Mouse (Mus musculus) lung, embryonic 16.5 days (tissue): ENCODE results near the gene Tpbgl. TPM values are rescaled to one million over a fixed set of nuclear protein-coding genes. Genes with fewer than 3 reads are reported as not detected.

Source experiments
- ATAC-seq: fragments of 200-750 bp; cut with Nextera tagmentation; 2 replicates; pipeline ENCODE4 v1.8.0; 2017; ENCODE audit warnings: low read depth, mild to moderate bottlenecking, moderate library complexity
- H3K27ac ChIP-seq: fragments of 300-500 bp; sonication (generic); 2 replicates; pipeline ENCODE4 v1.5.1; 2014; ENCODE audit warnings: mild to moderate bottlenecking, control low read depth, low read length
- H3K27me3 ChIP-seq: fragments of 300-500 bp; sonication (generic); 2 replicates; pipeline ENCODE4 v1.6.1; 2014; ENCODE audit warnings: low read depth, low read length, mixed read lengths; ENCODE audit not compliant: control insufficient read depth, insufficient read depth
- H3K36me3 ChIP-seq: fragments of 300-500 bp; sonication (generic); 2 replicates; pipeline ENCODE4 v1.6.1; 2014; ENCODE audit warnings: low read length; ENCODE audit not compliant: control insufficient read depth, insufficient read depth
- H3K4me1 ChIP-seq: fragments of 300-500 bp; sonication (generic); replicated peaks from 2 replicates; pipeline ENCODE4 v1.6.1; 2014; ENCODE audit warnings: low read length, mixed read lengths; ENCODE audit not compliant: control insufficient read depth, insufficient read depth
- H3K4me2 ChIP-seq: fragments of 300-500 bp; sonication (generic); 2 replicates; pipeline ENCODE4 v1.6.1; 2014; ENCODE audit warnings: low read depth, low read length, control low read depth
- H3K4me3 ChIP-seq: fragments of 300-500 bp; sonication (generic); 2 replicates; pipeline ENCODE4 v1.5.1; 2014; ENCODE audit warnings: mild to moderate bottlenecking, low read length, control low read depth
- H3K9ac ChIP-seq: fragments of 300-500 bp; sonication (generic); 2 replicates; pipeline ENCODE4 v1.6.1; 2014; ENCODE audit warnings: low read length, control low read depth
- H3K9me3 ChIP-seq: fragments of 300-500 bp; sonication (generic); 2 replicates; pipeline ENCODE4 v1.6.1; 2016; ENCODE audit warnings: low read length; ENCODE audit not compliant: control insufficient read depth
- WGBS: fragments of 180-500 bp; shearing (Covaris S2); extraction: QIAGEN DNeasy Blood & Tissue Kit; methylation state at CpG from one replicate; pipeline ENCODE4 v1.1.7; 2014; 5-methylcytosine and 5-hydroxymethylcytosine counted together
- polyA plus RNA-seq: library from polyadenylated mRNA; unstranded; fragments of >200 nt; fragmentation: Nextera tagmentation; extraction: Ambion mirVana; gene quantifications from 2 replicates; pipeline ENCODE4 v1.2.1, GENCODE M21; 2015

Tpbgl gene
- polyA plus RNA-seq, 1 experiment from 2014 or later: 0.92 TPM

- Histone ChIP-seq H3K4me1 (no peaks in the 10 kb centered on the region), H3K27ac (no peak overlapping the region), H3K27me3 (no peaks in the 10 kb centered on the region), H3K9ac (no peak overlapping the region), H3K36me3 (no peaks in the 10 kb centered on the region), H3K4me3 (no peak overlapping the region), H3K9me3 (no peaks in the 10 kb centered on the region), H3K4me2 (no peak overlapping the region)
- 67% methylated on average over 4 of the region's 4 CpGs for WGBS
- no peak for ATAC-seq
These were observed 22.7 kb upstream of the Tpbgl start for GRCm38 (mm10) chr7:99649585-99649984.

DNA sequence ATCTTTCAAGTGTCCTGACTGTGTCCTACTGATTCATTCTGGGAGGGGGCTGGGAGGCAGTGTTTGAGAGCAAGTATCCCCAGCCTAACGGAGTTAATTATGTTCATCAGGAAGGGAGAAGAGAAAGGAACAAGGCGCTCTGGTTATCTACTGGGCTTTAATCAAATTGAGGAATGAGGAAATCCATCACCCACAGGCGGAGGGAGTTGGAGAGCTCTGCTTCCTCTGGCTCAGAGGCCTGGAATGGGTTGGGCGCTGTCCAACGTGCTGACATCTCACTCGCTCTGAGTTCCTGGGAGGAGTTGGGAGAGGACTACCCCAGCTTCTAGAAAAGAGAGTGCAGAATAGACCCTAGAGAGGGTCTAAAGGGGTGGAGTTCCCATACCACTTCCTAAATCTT is 21.7 kb upstream of the Tpbgl start:
- Histone ChIP-seq H3K9me3 (no peaks in the 10 kb centered on the region), H3K27ac (no peak overlapping the region), H3K4me3 (no peak overlapping the region), H3K36me3 (no peaks in the 10 kb centered on the region), H3K27me3 (no peaks in the 10 kb centered on the region), H3K9ac (no peak overlapping the region), H3K4me1 (no peaks in the 10 kb centered on the region), H3K4me2 (no peak overlapping the region)
- 3% methylated on average over 6 of the region's 6 CpGs for WGBS
- no peak for ATAC-seq

DNA sequence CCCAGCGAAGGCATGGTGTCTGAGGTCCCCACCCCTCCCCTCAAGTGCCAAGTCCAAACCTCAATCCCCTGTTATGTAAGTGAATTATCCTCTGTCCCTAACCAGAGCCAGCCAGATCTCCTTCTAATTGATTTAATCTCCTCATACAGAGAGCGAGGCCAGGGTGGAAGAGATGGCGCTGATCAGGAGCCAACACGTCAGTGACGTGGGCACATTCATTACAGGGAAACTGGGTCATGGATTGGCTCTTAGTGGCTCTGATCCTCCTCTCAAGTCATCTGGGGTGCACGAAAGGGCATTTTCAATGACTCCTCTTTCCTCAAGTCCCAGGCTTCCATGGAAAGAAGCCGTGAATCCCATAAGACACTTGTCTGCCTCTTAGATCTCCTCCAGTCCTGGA is 17.8 kb upstream of the Tpbgl start:
- WGBS: 72% methylated on average over 7 of the region's 7 CpGs
- Histone ChIP-seq H3K4me3 (no peak overlapping the region), H3K27ac (no peak overlapping the region), H3K36me3 (no peaks in the 10 kb centered on the region), H3K9ac (no peak overlapping the region), H3K27me3 (no peaks in the 10 kb centered on the region), H3K4me1 (no peaks in the 10 kb centered on the region), H3K4me2 (no peak overlapping the region), H3K9me3 (no peaks in the 10 kb centered on the region)
- no peak for ATAC-seq

- H3K4me2 ChIP-seq: no peak overlapping the region
- WGBS: 16% methylated on average over 3 of the region's 3 CpGs
- H3K27me3 ChIP-seq: no peaks in the 10 kb centered on the region
- no peaks in the 10 kb centered on the region for H3K36me3 ChIP-seq
- H3K9ac ChIP-seq: no peak overlapping the region
- no peaks in the 10 kb centered on the region for H3K9me3 ChIP-seq
- no peaks in the 10 kb centered on the region for H3K4me1 ChIP-seq
- no peak for ATAC-seq
- H3K27ac ChIP-seq: no peak overlapping the region
- no peak overlapping the region for H3K4me3 ChIP-seq
These were observed 15.2 kb upstream of the Tpbgl start for GRCm38 (mm10) chr7:99642078-99642477.

- Histone ChIP-seq H3K9me3 (no peaks in the 10 kb centered on the region), H3K27me3 (no peaks in the 10 kb centered on the region), H3K4me3 (no peak overlapping the region), H3K4me1 (no peaks in the 10 kb centered on the region), H3K4me2 (no peak overlapping the region), H3K27ac (no peak overlapping the region), H3K9ac (no peak overlapping the region), H3K36me3 (no peaks in the 10 kb centered on the region)
- peak; percentile 36; the same call in 1 of the 2 replicates for ATAC-seq
- WGBS: 31% methylated on average over 4 of the region's 4 CpGs
These were observed 14.3 kb upstream of the Tpbgl start for GRCm38 (mm10) chr7:99641245-99641644.

GRCm38 (mm10) chr7:99633966-99634665 is 7.2 kb upstream of the Tpbgl start:
- 74% methylated on average over 8 of the region's 8 CpGs for WGBS
- no peak for ATAC-seq
- H3K36me3 ChIP-seq: no peaks in the 10 kb centered on the region
- H3K4me2 ChIP-seq: no peak overlapping the region
- H3K27ac ChIP-seq: no peak overlapping the region
- H3K9me3 ChIP-seq: no peaks in the 10 kb centered on the region
- no peaks in the 10 kb centered on the region for H3K4me1 ChIP-seq
- no peak overlapping the region for H3K9ac ChIP-seq
- no peaks in the 10 kb centered on the region; the same call in 1 of the 2 replicates for H3K27me3 ChIP-seq
- H3K4me3 ChIP-seq: no peak overlapping the region

- 18% methylated on average over 6 of the region's 6 CpGs for WGBS
- H3K27me3 ChIP-seq: peaks cover 7% of the 10 kb centered on the region
- no peak for ATAC-seq
- no peak overlapping the region for H3K4me2 ChIP-seq
- H3K36me3 ChIP-seq: no peaks in the 10 kb centered on the region
- H3K4me1 ChIP-seq: no peaks in the 10 kb centered on the region
- no peak overlapping the region for H3K4me3 ChIP-seq
- no peak overlapping the region for H3K9ac ChIP-seq
- H3K9me3 ChIP-seq: no peaks in the 10 kb centered on the region
- no peak overlapping the region for H3K27ac ChIP-seq
These were observed 5.4 kb upstream of the Tpbgl start for GRCm38 (mm10) chr7:99632286-99632685.

DNA sequence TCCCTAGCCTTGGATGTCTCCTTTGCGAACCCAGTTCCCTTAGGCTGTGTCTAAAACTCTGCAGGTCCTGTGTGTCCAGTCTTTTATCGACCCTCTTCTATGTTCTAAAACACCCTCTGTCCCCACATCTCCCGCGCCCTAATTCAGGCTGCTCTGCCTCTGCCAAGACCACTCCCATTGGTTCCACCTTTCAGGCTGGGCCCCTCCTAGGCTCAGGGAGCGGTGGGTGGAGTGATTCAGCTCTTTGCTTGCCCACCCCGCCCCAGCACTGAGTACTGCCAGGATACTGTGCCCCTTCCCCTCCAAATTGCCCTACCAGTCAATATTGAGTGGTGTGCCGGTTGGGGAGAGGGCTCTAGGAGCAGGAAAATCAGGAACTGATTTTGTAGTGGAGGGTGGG is 463 bp upstream of the Tpbgl start:
- no peaks in the 10 kb centered on the region for H3K9me3 ChIP-seq
- peaks cover 42% of the 10 kb centered on the region for H3K27me3 ChIP-seq
- no peaks in the 10 kb centered on the region for H3K36me3 ChIP-seq
- no peak overlapping the region for H3K4me3 ChIP-seq
- 3% methylated on average over 7 of the region's 7 CpGs for WGBS
- H3K4me2 ChIP-seq: no peak overlapping the region
- H3K4me1 ChIP-seq: peaks cover 12% of the 10 kb centered on the region
- H3K27ac ChIP-seq: no peak overlapping the region
- no peak for ATAC-seq
- H3K9ac ChIP-seq: no peak overlapping the region

- no peak overlapping the region for H3K27ac ChIP-seq
- peaks cover 43% of the 10 kb centered on the region for H3K27me3 ChIP-seq
- no peaks in the 10 kb centered on the region for H3K36me3 ChIP-seq
- ATAC-seq: peak; percentile 91
- H3K4me3 ChIP-seq: peak overlapping the region; percentile 53
- peak overlapping the region; percentile 44 for H3K9ac ChIP-seq
- H3K9me3 ChIP-seq: no peaks in the 10 kb centered on the region
- peaks cover 12% of the 10 kb centered on the region for H3K4me1 ChIP-seq
- under 1% methylated on average over 75 of the region's 81 CpGs for WGBS
- H3K4me2 ChIP-seq: peak overlapping the region; percentile 95
These were observed 1.1 kb downstream of the Tpbgl start for GRCm38 (mm10) chr7:99625722-99626375.
